Mouse (Mus musculus) cerebellum, postnatal 14 days (tissue): ENCODE data around the gene Filip1l.

Experiments used
- DNase-seq, 2 experiments: peaks; one replicate each; pipeline ENCODE4 v3.0.0; 2021; ENCODE audit warnings: mixed read lengths in 2 of 2

Filip1l gene

DNA sequence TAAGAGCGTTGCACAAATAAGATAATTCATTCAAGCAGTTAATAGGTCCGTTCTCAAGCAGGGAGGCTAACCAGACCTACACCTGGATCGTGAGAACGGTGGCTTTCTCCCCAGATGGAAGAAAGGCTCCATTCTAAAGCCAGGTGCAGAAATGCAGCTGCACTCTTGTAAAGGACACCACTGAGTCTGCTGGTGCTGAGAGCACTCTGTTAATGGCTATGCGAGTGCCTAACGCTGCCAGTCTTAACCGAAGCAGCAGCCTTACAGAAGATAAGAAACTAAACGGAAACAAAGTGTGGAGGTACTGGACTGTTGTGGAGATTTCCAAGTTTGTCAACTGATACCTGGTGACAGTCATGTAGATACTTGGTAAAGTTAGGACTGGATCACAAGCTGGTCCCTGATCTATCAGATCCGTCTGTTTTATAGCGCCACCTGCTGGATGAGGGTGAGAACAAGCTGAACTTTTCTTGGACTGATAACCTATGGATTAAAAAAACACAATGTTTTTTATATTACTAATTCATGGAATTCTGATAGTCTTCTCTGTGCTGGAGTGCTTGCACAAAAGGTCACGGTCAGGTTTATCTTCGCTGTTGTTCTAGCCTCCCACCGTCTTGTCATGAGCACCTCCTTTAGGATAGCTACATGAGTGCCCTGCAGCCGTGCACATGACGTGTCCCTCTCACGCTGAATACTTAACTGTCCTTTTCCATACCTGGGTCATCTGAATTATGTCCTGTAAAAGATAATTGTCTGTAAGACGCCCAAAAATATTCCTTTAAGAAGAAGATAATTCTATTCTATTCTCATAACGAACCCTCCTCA, 45.7 kb downstream of the Filip1l start:
- peak; percentile 79 to 85 for DNase-seq

DNA sequence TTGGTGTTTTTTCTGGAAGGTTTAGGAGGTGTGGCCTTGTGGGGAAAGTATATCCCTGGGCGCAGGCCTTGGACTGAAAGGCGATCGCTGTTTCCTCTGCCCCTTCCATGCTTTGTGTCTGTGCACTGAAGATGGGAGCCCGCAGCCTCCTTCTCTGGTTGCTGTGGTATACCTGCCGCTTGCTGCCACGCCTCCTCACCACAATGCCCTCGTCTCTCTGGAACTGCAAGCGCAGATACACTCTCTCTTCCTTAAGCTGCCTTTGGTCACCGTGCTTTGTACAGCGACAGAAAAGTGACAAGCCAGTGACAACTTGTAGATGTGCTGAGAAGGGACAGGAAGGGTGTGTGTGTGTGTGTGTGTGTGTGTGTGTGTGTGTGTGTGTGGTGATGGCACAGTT, 46.7 kb downstream of the Filip1l start:
- DNase-seq, result no peak

DNA sequence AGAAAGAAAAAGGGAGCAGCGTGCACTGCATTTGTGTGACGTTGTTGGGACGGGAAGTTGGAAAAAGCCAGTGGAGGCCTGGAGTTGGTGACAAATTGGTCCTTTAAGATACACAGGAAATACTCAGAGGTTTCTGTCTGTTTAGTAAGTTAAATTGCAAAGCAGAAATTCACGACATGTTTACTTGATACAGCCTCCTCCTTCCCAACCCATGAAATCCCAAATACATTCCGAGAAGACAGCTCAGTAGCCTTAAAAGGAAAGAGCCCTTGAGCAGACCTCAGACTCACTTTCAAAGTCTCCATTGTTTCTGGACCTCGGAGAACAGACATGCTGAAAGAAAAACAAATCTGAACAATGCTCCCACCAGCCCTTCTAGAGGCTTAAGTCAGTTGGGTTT, 48.8 kb downstream of the Filip1l start:
- DNase-seq, result no peak

DNA sequence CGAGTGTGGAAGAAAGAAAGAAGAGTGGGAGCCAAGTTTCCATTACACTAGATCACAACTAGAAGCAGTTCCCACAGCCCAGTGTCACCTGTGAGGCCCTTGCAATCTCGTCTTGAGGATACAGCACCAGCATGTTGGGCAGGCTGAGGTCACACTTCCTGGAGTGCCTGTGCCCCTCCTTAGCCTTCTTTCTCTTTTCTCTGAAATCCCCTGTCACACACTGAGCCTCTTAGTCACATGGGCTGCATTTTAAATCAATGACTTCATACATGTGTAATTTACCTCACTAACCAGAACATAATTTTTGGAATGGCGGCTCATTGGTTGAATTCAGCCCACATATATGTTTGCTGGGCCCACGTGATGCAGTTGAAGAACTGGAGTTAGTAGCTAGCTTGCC, 50.0 kb downstream of the Filip1l start:
- no peak for DNase-seq

DNA sequence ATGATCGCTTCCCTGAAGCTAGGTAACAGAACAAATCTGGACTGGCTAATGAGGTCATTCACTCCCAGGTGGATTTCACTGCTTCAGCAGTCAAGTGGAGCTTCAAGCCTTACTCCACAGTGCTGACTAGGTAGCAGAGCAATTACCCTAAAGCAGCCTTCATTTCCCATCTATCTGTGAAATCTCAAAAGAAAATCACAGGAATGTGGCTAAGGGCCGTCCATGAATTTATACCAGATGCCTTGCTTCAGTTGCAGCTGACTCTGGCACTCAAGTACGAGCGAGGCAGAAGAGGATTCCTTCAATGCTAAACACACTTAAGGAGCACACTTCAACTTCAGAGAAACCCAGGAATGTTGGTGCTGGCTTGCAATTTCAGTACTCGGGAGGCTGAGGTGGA, 50.9 kb downstream of the Filip1l start:
- DNase-seq, result no peak

DNA sequence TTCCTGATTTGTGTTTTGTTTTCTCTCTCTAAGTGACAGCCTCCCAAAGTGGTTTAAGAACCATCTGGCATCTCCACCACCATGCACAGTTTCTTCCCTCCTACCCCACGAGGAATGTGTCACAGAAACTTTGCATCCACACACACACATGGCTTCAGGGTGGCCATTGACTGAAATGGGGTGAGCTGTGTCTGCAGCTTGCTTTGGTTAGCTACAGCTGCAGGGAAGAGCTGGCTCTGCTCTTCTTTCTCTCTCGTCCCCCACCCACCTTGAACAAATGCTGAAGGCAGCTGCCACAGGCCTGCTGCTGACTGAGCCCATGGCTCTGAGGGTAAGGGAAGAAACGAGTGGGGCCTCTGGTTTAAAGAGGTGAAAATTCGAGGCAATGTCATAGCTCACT, 59.9 kb downstream of the Filip1l start:
- DNase-seq, result no peak

DNA sequence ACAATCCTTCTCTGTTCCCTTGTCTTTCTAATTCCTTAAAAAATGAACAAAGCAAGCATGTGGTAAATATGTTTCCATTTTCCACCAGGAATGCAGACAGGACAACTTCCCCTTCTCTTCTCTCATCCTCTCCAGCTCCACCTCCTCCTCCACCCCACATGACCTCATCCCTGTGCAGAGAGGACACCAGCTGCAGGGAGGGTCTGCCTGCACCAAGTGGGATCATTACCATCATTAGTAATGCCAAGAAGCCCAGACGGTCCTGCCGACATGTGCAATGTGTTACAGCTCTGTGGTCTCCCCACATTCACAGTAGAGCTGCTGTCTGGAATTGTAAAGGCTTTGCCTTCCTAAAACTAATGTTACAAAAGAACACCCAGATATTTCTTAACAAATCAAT, 63.2 kb downstream of the Filip1l start:
- peak; percentile 18 to 36 for DNase-seq

DNA sequence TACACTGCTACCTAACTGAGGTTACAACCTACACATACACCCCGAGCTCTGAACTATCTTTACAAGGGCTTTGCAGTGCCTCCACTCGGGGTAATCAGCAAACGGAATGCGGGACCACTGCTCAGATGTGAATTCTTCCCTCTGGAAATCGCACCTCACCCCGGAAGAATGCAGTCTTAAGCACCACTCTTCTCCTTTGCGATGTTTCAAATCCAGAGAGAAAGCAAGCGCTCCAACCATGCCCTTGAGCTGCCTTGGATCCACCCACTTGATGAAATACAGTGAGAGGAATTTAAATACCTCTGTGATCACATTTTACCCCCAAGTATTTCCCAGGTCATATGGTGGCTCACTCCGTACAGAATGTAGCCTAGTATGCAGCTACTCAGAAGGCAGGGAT, 64.1 kb downstream of the Filip1l start:
- DNase-seq, result no peak

DNA sequence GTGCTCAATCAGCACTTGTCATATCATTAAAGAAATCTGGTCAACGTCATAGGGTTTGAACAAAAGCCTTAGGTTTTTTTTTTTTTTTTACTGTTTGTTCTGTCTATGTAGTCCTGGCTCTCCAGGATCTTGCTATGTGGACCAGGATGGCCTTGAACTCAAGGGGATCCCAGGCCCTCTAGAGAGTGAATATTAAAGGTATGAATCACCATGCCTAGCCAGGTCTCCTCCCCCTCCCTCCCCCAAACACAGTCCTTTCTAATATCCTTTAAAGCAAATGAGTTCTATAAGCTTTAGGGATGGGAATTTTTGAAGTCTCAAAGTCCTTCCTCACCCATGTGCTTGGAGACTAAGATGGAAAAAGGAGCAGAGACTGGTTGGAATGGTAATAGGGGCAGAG, 65.1 kb downstream of the Filip1l start:
- no peak for DNase-seq

DNA sequence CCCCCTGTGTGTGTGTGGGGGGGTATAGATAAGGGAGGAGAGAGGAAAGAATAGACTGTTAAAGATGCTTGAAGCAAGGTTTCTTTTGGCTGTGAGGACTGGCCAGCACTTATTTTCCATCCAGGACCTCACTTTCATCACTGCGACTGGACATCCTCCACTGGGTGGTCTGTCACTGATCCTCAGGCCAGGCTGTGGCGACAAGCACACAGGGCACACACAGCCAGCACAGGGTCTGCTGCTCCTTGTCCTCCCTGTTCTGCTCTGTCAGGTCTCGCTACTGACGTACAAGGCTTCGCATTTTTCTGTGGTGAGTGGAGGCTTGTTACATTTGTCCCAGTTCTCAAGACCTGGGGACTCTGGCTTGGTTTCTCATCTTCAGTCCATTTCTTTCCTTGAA, 66.4 kb downstream of the Filip1l start:
- no peak for DNase-seq

DNA sequence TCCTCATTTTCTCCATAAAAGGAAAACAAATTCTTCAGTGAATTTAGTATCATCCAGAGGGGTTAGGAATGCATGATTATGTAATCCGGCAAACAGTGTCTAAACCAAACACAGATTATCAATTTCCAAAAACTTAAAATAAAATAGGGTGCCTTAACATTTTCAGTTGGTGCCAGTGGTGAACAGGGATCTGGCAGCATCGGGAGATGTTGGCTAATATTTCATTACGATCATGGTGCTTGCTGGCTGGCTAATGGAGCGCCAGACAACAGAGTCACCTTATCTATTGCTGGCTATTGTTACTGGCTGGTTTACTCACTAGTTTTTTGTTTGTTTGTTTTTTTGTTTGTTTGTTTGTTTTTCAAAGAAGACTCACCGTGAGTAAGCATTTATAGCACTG, 67.0 kb downstream of the Filip1l start:
- DNase-seq, result no peak

DNA sequence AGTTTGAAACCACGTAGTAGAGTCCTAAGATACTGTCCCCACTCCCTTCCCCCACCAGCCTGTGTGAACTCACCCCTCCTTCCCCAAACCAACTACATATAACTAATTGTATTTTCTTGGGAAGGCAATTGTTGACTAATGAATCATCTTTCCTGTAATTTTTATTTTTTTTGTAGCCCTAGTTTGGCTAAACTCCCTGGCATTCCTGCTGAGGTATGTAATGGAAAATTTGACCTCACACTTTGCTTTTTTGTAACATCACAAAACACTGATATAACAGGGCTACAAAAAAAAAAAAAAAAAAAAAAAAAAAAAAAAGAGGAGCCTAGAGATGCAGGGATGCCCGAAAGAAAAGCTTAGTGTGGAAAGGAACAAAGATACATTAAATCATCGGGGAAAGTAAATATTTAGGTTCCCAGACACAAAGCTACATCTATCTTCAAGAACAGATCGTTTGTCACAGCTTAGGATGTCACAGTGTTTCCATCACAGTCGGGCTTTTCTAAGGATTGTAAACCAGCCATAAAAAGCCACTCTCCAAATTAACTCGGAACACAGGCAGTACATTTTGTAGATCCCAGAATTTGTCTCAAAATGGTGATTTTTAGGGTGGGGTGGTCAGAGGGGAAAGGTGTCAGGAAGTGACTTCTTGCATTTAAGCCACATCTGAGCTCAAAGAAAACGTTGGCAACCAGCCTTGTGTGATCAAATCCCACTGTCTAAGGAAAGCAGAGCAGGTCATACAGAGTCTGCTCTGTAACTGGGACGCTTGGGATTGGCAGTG, 68.1 kb downstream of the Filip1l start:
- DNase-seq, result no peak

DNA sequence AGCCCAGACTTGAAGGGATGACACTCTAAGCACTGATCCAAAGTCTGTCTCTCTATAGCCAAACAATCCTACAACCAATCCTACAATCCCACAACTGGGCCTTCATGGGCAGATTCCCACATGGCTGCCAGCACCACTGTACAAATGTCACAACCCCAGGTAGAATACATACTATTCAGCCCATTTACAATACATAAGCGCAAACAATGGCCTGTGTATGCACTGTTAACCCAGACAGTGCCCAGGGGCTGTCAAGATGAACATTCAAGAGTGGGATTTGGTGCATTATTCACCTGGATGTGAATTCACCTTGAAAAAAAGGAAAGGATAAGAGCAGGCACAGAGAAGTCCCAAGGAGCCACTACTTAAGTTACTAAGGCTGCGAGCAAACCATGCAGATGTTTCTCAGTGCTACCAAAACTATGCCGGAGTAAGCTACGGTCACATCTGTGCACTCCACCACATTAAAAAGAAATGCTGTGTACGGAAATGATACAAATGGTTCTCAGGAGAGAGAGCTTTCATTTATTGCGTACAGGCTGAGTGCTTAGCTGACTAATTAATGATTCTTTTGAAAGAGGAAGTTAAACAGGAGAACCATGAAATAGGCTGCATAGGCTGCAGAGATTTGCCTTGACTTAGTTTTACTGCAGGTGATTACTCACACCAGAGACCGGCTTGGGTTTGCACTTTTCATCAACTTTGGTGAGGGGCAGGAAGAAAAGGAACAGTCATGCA, 69.0 kb downstream of the Filip1l start:
- no peak for DNase-seq

DNA sequence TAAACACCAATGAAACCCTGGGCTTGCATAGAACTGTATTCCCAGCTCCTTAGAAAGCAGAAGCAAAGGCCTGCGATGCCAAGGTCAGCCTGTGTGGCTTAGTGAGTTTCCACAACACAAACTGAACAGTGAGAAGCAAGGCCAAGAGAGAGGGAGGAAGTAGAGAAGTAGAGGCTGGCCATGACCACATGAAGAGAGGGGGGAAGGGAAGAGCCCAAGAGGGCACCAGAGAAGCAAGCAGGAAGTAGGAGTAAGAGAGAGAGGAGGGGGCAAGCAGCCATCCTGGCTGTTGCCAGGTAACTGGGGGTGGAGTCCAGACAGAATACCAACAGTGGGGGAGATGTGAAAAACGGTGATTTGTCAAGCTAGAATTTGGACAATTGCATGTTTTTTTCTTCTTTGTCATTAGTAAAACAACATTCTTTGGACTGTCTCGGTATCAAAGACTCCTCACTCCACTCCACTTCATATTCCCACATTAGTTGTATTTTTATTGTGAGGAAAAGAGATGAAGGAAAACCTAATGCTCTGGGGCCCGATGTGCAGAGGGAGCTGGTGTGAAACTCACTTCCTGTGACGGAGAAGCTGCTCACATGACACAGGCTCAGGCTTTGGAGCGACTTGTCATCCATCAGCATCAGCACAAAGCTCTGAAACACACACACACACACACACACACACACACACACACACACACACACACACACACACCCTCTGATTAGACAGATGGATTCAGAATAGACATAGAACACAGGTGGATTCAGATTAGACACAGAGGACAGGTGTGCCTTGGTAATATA, 70.3 kb downstream of the Filip1l start:
- DNase-seq, result no peak

DNA sequence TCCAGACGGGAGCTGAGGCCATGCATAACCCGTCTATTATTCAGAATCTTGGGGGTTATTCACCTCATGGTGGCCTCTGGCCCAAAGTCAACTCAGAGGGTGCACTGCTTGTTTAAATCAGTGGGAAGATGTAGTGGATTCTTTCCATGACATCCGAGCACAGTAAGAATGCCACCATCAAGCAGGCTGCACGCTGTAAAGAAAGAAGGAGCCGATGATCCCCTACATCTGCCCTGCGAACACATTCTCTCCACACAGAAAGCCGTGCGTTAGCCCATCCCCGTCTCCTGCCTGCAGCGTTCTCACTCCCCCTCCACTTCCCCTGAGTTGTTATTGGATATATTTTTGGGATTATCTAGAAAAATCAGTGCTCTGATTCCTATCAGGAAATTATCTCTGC, 73.8 kb downstream of the Filip1l start:
- DNase-seq, result no peak

DNA sequence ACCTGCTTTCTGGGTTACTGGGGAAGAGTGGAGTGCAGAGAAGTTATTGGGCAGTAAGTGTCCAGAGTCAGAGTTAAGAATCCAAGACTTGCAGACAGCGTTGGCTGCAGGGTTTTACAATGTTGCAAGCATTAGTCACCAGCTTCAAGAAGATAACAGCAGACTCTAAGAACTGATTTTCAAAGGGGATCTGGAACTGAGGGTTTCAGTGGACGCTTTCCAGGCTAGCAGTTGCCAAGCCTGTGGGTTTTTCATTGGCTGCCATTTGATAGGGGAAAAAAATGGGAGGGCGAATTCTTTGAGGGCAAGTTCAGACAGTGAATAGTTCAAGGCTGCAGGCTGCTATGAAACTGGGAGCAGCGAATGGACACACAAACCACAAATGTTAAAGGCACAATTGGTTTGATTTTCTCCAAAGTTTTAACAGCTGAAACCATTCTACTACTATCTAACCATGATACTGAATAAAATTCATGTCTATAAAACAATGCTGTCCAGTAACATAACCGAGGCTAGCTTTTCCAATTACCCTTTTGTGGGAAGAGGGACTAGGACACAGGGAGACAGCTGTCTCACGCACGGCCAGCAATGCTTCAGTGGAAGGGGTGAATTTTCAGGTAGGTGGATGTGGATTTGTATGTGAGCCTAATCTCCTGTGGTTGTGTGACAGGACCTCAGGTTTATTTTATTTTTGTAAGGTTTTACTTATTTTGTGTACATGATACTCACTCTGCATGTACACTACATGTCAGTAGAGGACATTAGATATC, 74.8 kb downstream of the Filip1l start:
- DNase-seq, result peak in 1 of 2 experiments; percentile 6

DNA sequence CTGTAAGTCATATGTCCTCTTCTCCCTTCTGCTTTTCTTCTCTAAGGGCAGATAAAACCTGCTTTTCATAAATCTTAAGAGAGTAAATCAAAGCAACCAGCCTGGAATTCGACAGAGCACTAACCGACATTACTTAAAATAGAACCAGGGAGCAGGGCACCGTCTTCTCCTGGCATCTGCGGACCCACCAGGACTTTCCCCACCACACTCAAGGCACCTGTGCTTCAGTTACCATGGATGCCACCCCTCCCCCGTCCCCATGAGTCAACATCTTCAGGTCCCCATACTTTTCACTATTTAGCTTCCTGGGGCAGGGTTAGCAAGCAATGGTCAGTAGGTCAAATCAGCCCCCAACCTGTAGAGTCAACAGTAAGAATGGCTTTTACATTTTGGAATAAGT, 76.1 kb downstream of the Filip1l start:
- no peak for DNase-seq

DNA sequence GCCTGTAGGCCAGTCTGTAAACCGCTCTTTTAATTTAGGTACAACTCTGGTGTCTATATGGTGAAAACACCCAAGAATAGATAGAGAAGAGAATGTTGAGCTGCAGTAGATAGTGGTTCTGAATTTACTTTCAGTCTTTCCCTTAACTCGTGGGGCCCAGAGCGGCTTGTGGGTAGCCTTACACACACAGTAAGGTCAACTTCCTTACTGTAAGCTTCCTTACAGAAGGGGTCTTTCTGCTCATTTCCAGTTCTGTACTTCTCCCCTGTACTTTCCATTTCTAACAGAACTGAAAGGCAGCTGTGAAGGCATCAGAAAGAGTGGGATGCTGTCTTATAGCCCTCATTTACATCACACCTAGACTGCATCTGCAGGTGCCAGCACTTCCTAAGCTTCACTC, 78.4 kb downstream of the Filip1l start:
- DNase-seq, result no peak

DNA sequence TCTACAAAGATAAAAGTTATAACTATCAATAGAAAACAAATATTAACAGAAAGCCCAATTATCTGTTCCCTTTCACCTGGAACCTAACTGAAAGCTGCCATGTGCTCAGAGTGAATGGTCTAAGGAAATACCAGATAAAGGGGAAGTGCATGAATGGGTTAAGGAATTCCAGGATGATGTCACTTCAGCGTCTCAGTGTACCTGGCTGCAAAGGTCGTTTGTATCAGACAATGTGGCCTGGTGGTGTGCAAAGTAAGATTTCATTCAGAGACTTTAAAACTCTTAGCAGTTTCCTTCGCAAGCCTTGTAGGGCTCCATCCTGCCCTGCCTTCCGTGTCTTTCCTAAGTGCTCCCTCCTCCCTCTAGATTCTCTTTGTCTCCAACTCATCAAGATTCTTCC, 80.3 kb downstream of the Filip1l start:
- no peak for DNase-seq

DNA sequence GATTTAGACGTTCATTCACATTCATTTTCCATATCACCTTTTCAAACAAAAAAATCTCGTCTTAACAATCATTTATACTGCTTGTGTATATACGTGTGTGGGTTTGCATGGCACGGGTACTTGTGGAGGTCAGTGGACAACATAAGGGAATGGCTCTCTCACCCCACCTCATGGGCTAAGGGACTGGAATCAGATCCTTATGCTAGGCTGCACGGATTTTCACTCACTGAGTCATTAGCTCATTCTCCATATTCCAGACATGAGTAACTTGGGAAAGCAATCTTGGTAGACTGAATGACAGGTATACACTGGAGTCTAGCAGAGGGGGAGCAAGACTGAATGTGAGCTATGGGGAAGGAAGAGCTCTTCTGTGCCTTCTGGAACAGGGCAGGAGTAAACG, 80.8 kb downstream of the Filip1l start:
- no peak for DNase-seq

DNA sequence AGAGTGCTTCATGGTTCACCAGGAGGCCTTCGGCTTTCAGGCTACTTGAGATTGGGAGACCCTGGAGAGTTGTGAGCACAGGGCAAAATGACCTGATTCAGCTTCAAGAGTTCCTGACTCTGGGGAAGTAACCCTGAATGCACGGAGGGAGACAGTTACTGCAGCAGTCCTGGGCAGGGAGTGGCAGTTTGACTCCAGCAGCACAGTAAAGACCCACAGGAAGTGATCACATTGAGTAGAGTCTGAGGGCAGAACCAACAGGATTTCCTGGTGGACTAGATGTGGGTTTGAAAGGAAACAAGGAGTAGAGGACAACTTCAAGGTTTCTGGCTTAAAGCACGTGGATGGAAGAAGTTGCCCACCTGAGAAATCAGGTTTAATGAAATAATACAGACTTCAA, 81.7 kb downstream of the Filip1l start:
- DNase-seq, result no peak
